Mouse (Mus musculus): ENCODE data around the gene Hdac4. TPM values are rescaled to one million over a fixed set of nuclear protein-coding genes. Genes with fewer than 3 reads are reported as not detected.

Gene Hdac4
- polyA plus RNA-seq, 1 experiment, result 13.3 TPM

GRCm38 (mm10) chr1:92112591-92112990 is 82.9 kb downstream of the Hdac4 start:
- H3K4me1 ChIP-seq (ENCODE audit: control insufficient read depth, insufficient read depth, insufficient read length), result peaks cover 3% of the 10 kb centered on the region; the same call in 1 of the 2 replicates
- no peaks in the 10 kb centered on the region for H3K27me3 ChIP-seq (ENCODE audit: control insufficient read depth, insufficient read depth, low read length)
- H3K36me3 ChIP-seq (ENCODE audit: control insufficient read depth, insufficient read depth, low read length), result no peaks in the 10 kb centered on the region
- no peak overlapping the region for H3K27ac ChIP-seq (ENCODE audit: insufficient read depth, low read length)
- TF ChIP-seq POLR2A (IDR thresholded peaks at IDR 0.05; ENCODE audit: low read depth, low read length) (no peak), CTCF (IDR thresholded peaks at IDR 0.05; ENCODE audit: extremely low read depth, insufficient read depth, insufficient read length, insufficient replicate concordance) (no peak)
- no peak overlapping the region for H3K4me3 ChIP-seq (ENCODE audit: extremely low read depth, insufficient read depth, insufficient read length)
- 95% methylated on average over 5 of the region's 5 CpGs for WGBS
- DNase-seq (ENCODE audit: low read depth in 1 of 2, low spot score in 2 of 2), result no peak

- Histone ChIP-seq H3K4me3 (ENCODE audit: extremely low read depth, insufficient read depth, insufficient read length) (no peak overlapping the region), H3K36me3 (ENCODE audit: control insufficient read depth, insufficient read depth, low read length) (no peaks in the 10 kb centered on the region), H3K4me1 (ENCODE audit: control insufficient read depth, insufficient read depth, insufficient read length) (peaks cover 3% of the 10 kb centered on the region; the same call in 1 of the 2 replicates), H3K27me3 (ENCODE audit: control insufficient read depth, insufficient read depth, low read length) (no peaks in the 10 kb centered on the region), H3K27ac (ENCODE audit: insufficient read depth, low read length) (no peak overlapping the region)
- no peak for TF ChIP-seq CTCF (IDR thresholded peaks at IDR 0.05; ENCODE audit: extremely low read depth, insufficient read depth, insufficient read length, insufficient replicate concordance)
- no peak for TF ChIP-seq POLR2A (IDR thresholded peaks at IDR 0.05; ENCODE audit: low read depth, low read length)
- 72% methylated on average over 2 of the region's 2 CpGs for WGBS
- no peak for DNase-seq (ENCODE audit: low read depth in 1 of 2, low spot score in 2 of 2)
These were observed 83.9 kb downstream of the Hdac4 start for GRCm38 (mm10) chr1:92111551-92111950.

- Histone ChIP-seq H3K27me3 (ENCODE audit: control insufficient read depth, insufficient read depth, low read length) (no peaks in the 10 kb centered on the region), H3K4me1 (ENCODE audit: control insufficient read depth, insufficient read depth, insufficient read length) (peaks cover 3% of the 10 kb centered on the region; the same call in 1 of the 2 replicates), H3K27ac (ENCODE audit: insufficient read depth, low read length) (no peak overlapping the region), H3K36me3 (ENCODE audit: control insufficient read depth, insufficient read depth, low read length) (no peaks in the 10 kb centered on the region), H3K4me3 (ENCODE audit: extremely low read depth, insufficient read depth, insufficient read length) (no peak overlapping the region)
- no peak for TF ChIP-seq POLR2A (IDR thresholded peaks at IDR 0.05; ENCODE audit: low read depth, low read length)
- no peak for TF ChIP-seq CTCF (IDR thresholded peaks at IDR 0.05; ENCODE audit: extremely low read depth, insufficient read depth, insufficient read length, insufficient replicate concordance)
- whole genome bisulfite sequencing, result 98% methylated on average over 1 of the region's 1 CpGs
- no peak for DNase-seq (ENCODE audit: low read depth in 1 of 2, low spot score in 2 of 2)
These were observed 84.5 kb downstream of the Hdac4 start for GRCm38 (mm10) chr1:92111026-92111425.

- Histone ChIP-seq H3K4me1 (ENCODE audit: control insufficient read depth, insufficient read depth, insufficient read length) (peaks cover 5% of the 10 kb centered on the region), H3K4me3 (ENCODE audit: extremely low read depth, insufficient read depth, insufficient read length) (no peak overlapping the region), H3K27ac (ENCODE audit: insufficient read depth, low read length) (no peak overlapping the region), H3K27me3 (ENCODE audit: control insufficient read depth, insufficient read depth, low read length) (no peaks in the 10 kb centered on the region), H3K36me3 (ENCODE audit: control insufficient read depth, insufficient read depth, low read length) (no peaks in the 10 kb centered on the region)
- WGBS, result 90% methylated on average over 1 of the region's 1 CpGs
- no peak for DNase-seq (ENCODE audit: low read depth in 1 of 2, low spot score in 2 of 2)
- TF ChIP-seq POLR2A (IDR thresholded peaks at IDR 0.05; ENCODE audit: low read depth, low read length) (no peak), CTCF (IDR thresholded peaks at IDR 0.05; ENCODE audit: extremely low read depth, insufficient read depth, insufficient read length, insufficient replicate concordance) (no peak)
These were observed 86.3 kb downstream of the Hdac4 start for GRCm38 (mm10) chr1:92109221-92109620.

GRCm38 (mm10) chr1:92108556-92108955 is 86.9 kb downstream of the Hdac4 start:
- Histone ChIP-seq H3K4me3 (ENCODE audit: extremely low read depth, insufficient read depth, insufficient read length) (no peak overlapping the region), H3K36me3 (ENCODE audit: control insufficient read depth, insufficient read depth, low read length) (no peaks in the 10 kb centered on the region), H3K4me1 (ENCODE audit: control insufficient read depth, insufficient read depth, insufficient read length) (peaks cover 6% of the 10 kb centered on the region), H3K27ac (ENCODE audit: insufficient read depth, low read length) (no peak overlapping the region), H3K27me3 (ENCODE audit: control insufficient read depth, insufficient read depth, low read length) (no peaks in the 10 kb centered on the region)
- TF ChIP-seq POLR2A (IDR thresholded peaks at IDR 0.05; ENCODE audit: low read depth, low read length), result no peak
- no peak for TF ChIP-seq CTCF (IDR thresholded peaks at IDR 0.05; ENCODE audit: extremely low read depth, insufficient read depth, insufficient read length, insufficient replicate concordance)
- DNase-seq (ENCODE audit: low read depth in 1 of 2, low spot score in 2 of 2), result no peak
- 96% methylated on average over 2 of the region's 2 CpGs for WGBS

- no peak for TF ChIP-seq CTCF (IDR thresholded peaks at IDR 0.05; ENCODE audit: extremely low read depth, insufficient read depth, insufficient read length, insufficient replicate concordance)
- no peak for TF ChIP-seq POLR2A (IDR thresholded peaks at IDR 0.05; ENCODE audit: low read depth, low read length)
- no peak overlapping the region for H3K4me3 ChIP-seq (ENCODE audit: extremely low read depth, insufficient read depth, insufficient read length)
- no peaks in the 10 kb centered on the region for H3K27me3 ChIP-seq (ENCODE audit: control insufficient read depth, insufficient read depth, low read length)
- H3K27ac ChIP-seq (ENCODE audit: insufficient read depth, low read length), result no peak overlapping the region
- no peaks in the 10 kb centered on the region for H3K36me3 ChIP-seq (ENCODE audit: control insufficient read depth, insufficient read depth, low read length)
- WGBS, result 91% methylated on average over 2 of the region's 2 CpGs
- peaks cover 12% of the 10 kb centered on the region for H3K4me1 ChIP-seq (ENCODE audit: control insufficient read depth, insufficient read depth, insufficient read length)
- no peak for DNase-seq (ENCODE audit: low read depth in 1 of 2, low spot score in 2 of 2)
These were observed 87.5 kb downstream of the Hdac4 start for GRCm38 (mm10) chr1:92107996-92108395.

- no peak overlapping the region for H3K27ac ChIP-seq (ENCODE audit: insufficient read depth, low read length)
- no peaks in the 10 kb centered on the region for H3K27me3 ChIP-seq (ENCODE audit: control insufficient read depth, insufficient read depth, low read length)
- TF ChIP-seq POLR2A (IDR thresholded peaks at IDR 0.05; ENCODE audit: low read depth, low read length), result no peak
- no peak for TF ChIP-seq CTCF (IDR thresholded peaks at IDR 0.05; ENCODE audit: extremely low read depth, insufficient read depth, insufficient read length, insufficient replicate concordance)
- no peak overlapping the region for H3K4me3 ChIP-seq (ENCODE audit: extremely low read depth, insufficient read depth, insufficient read length)
- WGBS, result 80% methylated on average over 2 of the region's 2 CpGs
- H3K4me1 ChIP-seq (ENCODE audit: control insufficient read depth, insufficient read depth, insufficient read length), result peaks cover 14% of the 10 kb centered on the region
- no peak for DNase-seq (ENCODE audit: low read depth in 1 of 2, low spot score in 2 of 2)
- no peaks in the 10 kb centered on the region for H3K36me3 ChIP-seq (ENCODE audit: control insufficient read depth, insufficient read depth, low read length)
These were observed 88.0 kb downstream of the Hdac4 start for GRCm38 (mm10) chr1:92107521-92107920.
